Mouse (Mus musculus): ENCODE measurements around the gene Acsl3.

DNA sequence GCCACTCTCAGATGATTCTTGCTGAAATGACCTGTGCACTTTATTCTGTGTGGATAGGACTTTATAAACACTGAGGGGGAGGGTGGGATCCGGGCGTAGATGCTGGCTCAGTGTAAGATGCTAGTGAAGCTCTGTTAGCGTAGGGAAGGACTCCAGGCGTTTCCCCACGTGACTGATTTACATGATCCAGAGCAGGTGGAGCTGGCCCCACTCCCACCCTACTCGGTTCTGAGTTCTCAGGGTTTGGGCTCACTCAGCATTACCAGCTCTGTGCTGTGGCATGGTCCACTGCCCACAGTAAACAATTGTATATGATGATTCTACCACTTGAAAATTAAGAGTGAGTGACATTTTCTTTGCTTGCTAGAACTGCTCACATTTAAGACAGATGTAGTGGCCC lies 40.5 kb downstream of the Acsl3 start:
- TF ChIP-seq CTCF (IDR thresholded peaks at IDR 0.05; ENCODE audit: control insufficient read depth, insufficient read depth, insufficient replicate concordance, low read depth, low read length) (no peak), POLR2A (IDR thresholded peaks at IDR 0.05; ENCODE audit: control insufficient read depth, low read depth, low read length) (no peak)

All from testis, adult 2 months (tissue).